Mouse (Mus musculus): ENCODE results near the gene Pcnx3. TPM values are rescaled to one million over a fixed set of nuclear protein-coding genes. Genes with fewer than 3 reads are reported as not detected.
"Not testable (repeated sequence)": the region's sequence is repeated elsewhere in the genome, so short reads cannot be mapped to it uniquely, and the experiment has no call there.

Gene Pcnx3
- polyA plus RNA-seq, 1 experiment from 2014 or later = 35.2 TPM

GRCm38 (mm10) chr19:5689565-5690342 lies 1.0 kb upstream of the Pcnx3 start:
- peak; percentile 90 for DNase-seq
- peak; percentile 62 for ATAC-seq (ENCODE audit: insufficient read depth)
- no peak for TF ChIP-seq CTCF (IDR thresholded peaks at IDR 0.05; ENCODE audit: low read depth)
- Histone ChIP-seq H3K4me1 (ENCODE audit: insufficient read depth) (peaks cover 16% of the 10 kb centered on the region; the same call in 1 of the 2 replicates), H3K9ac (peak overlapping the region; percentile 88), H3K36me3 (ENCODE audit: insufficient read depth) (peaks cover 57% of the 10 kb centered on the region), H3K4me2 (peak overlapping the region; percentile 97), H3K9me3 (ENCODE audit: low read depth, low read length) (no peaks in the 10 kb centered on the region), H3K4me3 (ENCODE audit: low read depth, low read length) (peak overlapping the region; percentile 92), H3K27me3 (ENCODE audit: insufficient read depth, low read length) (no peaks in the 10 kb centered on the region), H3K27ac (ENCODE audit: low read depth) (peak overlapping the region; percentile 94)
- 4% methylated on average over 42 of the region's 42 CpGs for WGBS

GRCm38 (mm10) chr19:5689088-5689428 lies 350 bp upstream of the Pcnx3 start:
- Histone ChIP-seq H3K9me3 (ENCODE audit: low read depth, low read length) (no peaks in the 10 kb centered on the region), H3K4me1 (ENCODE audit: insufficient read depth) (peaks cover 16% of the 10 kb centered on the region; the same call in 1 of the 2 replicates), H3K27ac (ENCODE audit: low read depth) (peak overlapping the region; percentile 94), H3K4me2 (peak overlapping the region; percentile 97), H3K27me3 (ENCODE audit: insufficient read depth, low read length) (no peaks in the 10 kb centered on the region), H3K9ac (peak overlapping the region; percentile 88), H3K4me3 (ENCODE audit: low read depth, low read length) (peak overlapping the region; percentile 92), H3K36me3 (ENCODE audit: insufficient read depth) (peaks cover 58% of the 10 kb centered on the region)
- ATAC-seq (ENCODE audit: insufficient read depth) = no peak
- TF ChIP-seq CTCF (IDR thresholded peaks at IDR 0.05; ENCODE audit: low read depth) = no peak
- under 1% methylated on average over 7 of the region's 7 CpGs for WGBS
- no peak for DNase-seq

- no peaks in the 10 kb centered on the region for H3K9me3 ChIP-seq (ENCODE audit: low read depth, low read length)
- peak overlapping the region; percentile 84 for H3K9ac ChIP-seq
- no peaks in the 10 kb centered on the region for H3K27me3 ChIP-seq (ENCODE audit: insufficient read depth, low read length)
- peaks cover 58% of the 10 kb centered on the region for H3K36me3 ChIP-seq (ENCODE audit: insufficient read depth)
- TF ChIP-seq CTCF (IDR thresholded peaks at IDR 0.05; ENCODE audit: low read depth) = no peak
- H3K4me1 ChIP-seq (ENCODE audit: insufficient read depth) = peaks cover 16% of the 10 kb centered on the region; the same call in 1 of the 2 replicates
- ATAC-seq (ENCODE audit: insufficient read depth) (no peak), DNase-seq (no peak)
- WGBS = 18% methylated on average over 9 of the region's 9 CpGs
- no peak overlapping the region for H3K27ac ChIP-seq (ENCODE audit: low read depth)
- peak overlapping the region; percentile 97 for H3K4me2 ChIP-seq
- H3K4me3 ChIP-seq (ENCODE audit: low read depth, low read length) = peak overlapping the region; percentile 92
These were observed 970 bp downstream of the Pcnx3 start for GRCm38 (mm10) chr19:5687738-5688137.

GRCm38 (mm10) chr19:5686954-5687353 lies 1.8 kb downstream of the Pcnx3 start:
- not testable (repeated sequence) for ATAC-seq (ENCODE audit: insufficient read depth); H3K27me3 ChIP-seq (ENCODE audit: insufficient read depth, low read length); H3K27ac ChIP-seq (ENCODE audit: low read depth); H3K9me3 ChIP-seq (ENCODE audit: low read depth, low read length); DNase-seq
- Histone ChIP-seq H3K4me3 (ENCODE audit: low read depth, low read length) (peak overlapping the region; percentile 92; the same call in 1 of the 2 replicates), H3K36me3 (ENCODE audit: insufficient read depth) (peaks cover 61% of the 10 kb centered on the region), H3K9ac (peak overlapping the region; percentile 84; the same call in 1 of the 2 replicates), H3K4me2 (peak overlapping the region; percentile 97; the same call in 1 of the 2 replicates), H3K4me1 (ENCODE audit: insufficient read depth) (peaks cover 16% of the 10 kb centered on the region; the same call in 1 of the 2 replicates)
- 88% methylated on average over 12 of the region's 12 CpGs for WGBS

- no peak for TF ChIP-seq CTCF (IDR thresholded peaks at IDR 0.05; ENCODE audit: low read depth)
- no peak overlapping the region for H3K27ac ChIP-seq (ENCODE audit: low read depth)
- H3K4me1 ChIP-seq (ENCODE audit: insufficient read depth) = peaks cover 15% of the 10 kb centered on the region; the same call in 1 of the 2 replicates
- H3K9ac ChIP-seq = no peak overlapping the region
- no peak overlapping the region for H3K4me2 ChIP-seq
- peaks cover 62% of the 10 kb centered on the region for H3K36me3 ChIP-seq (ENCODE audit: insufficient read depth)
- ATAC-seq (ENCODE audit: insufficient read depth) = no peak
- no peak overlapping the region for H3K4me3 ChIP-seq (ENCODE audit: low read depth, low read length)
- whole genome bisulfite sequencing = 79% methylated on average over 13 of the region's 13 CpGs
- no peaks in the 10 kb centered on the region for H3K9me3 ChIP-seq (ENCODE audit: low read depth, low read length)
- no peaks in the 10 kb centered on the region for H3K27me3 ChIP-seq (ENCODE audit: insufficient read depth, low read length)
- no peak for DNase-seq
These were observed 2.3 kb downstream of the Pcnx3 start for GRCm38 (mm10) chr19:5686437-5686836.

GRCm38 (mm10) chr19:5685861-5686260 lies 2.8 kb downstream of the Pcnx3 start:
- DNase-seq (no peak), ATAC-seq (ENCODE audit: insufficient read depth) (no peak)
- 92% methylated on average over 11 of the region's 11 CpGs for WGBS
- no peak overlapping the region for H3K9ac ChIP-seq
- no peak overlapping the region for H3K4me3 ChIP-seq (ENCODE audit: low read depth, low read length)
- no peaks in the 10 kb centered on the region for H3K27me3 ChIP-seq (ENCODE audit: insufficient read depth, low read length)
- H3K4me1 ChIP-seq (ENCODE audit: insufficient read depth) = peaks cover 11% of the 10 kb centered on the region; the same call in 1 of the 2 replicates
- H3K4me2 ChIP-seq = no peak overlapping the region
- TF ChIP-seq CTCF (IDR thresholded peaks at IDR 0.05; ENCODE audit: low read depth) = no peak
- H3K9me3 ChIP-seq (ENCODE audit: low read depth, low read length) = no peaks in the 10 kb centered on the region
- no peak overlapping the region for H3K27ac ChIP-seq (ENCODE audit: low read depth)
- H3K36me3 ChIP-seq (ENCODE audit: insufficient read depth) = peaks cover 62% of the 10 kb centered on the region

- DNase-seq = no peak
- no peak for TF ChIP-seq CTCF (IDR thresholded peaks at IDR 0.05; ENCODE audit: low read depth)
- Histone ChIP-seq H3K9ac (no peak overlapping the region), H3K4me1 (ENCODE audit: insufficient read depth) (peaks cover 7% of the 10 kb centered on the region; the same call in 1 of the 2 replicates), H3K9me3 (ENCODE audit: low read depth, low read length) (no peaks in the 10 kb centered on the region), H3K27me3 (ENCODE audit: insufficient read depth, low read length) (no peaks in the 10 kb centered on the region), H3K27ac (ENCODE audit: low read depth) (no peak overlapping the region), H3K36me3 (ENCODE audit: insufficient read depth) (peaks cover 62% of the 10 kb centered on the region), H3K4me3 (ENCODE audit: low read depth, low read length) (no peak overlapping the region), H3K4me2 (no peak overlapping the region)
- ATAC-seq (ENCODE audit: insufficient read depth) = no peak
- 91% methylated on average over 19 of the region's 19 CpGs for WGBS
These were observed 3.3 kb downstream of the Pcnx3 start for GRCm38 (mm10) chr19:5685431-5685830.
